Mouse (Mus musculus) MEL (cell line): ENCODE measurements around the gene Gpd1.

ENCODE experiments used
- CHD2 ChIP-seq: IDR thresholded peaks from 2 replicates; pipeline ENCODE4 v1.6.1; 2011; ENCODE audit warnings: low read length, improper control_type of control experiment
- CTCF ChIP-seq, 3 experiments: IDR thresholded peaks in 2 of 3; conservative IDR thresholded peaks in 1 of 3; 2 replicates each; pipeline ENCODE4 v1.5.1; 2011 to 2012; ENCODE audit warnings: low read length in 3 of 3, low read depth in 2 of 3, mild to moderate bottlenecking in 2 of 3, improper control_type of control experiment in 1 of 3, inconsistent platforms in 1 of 3, mixed read lengths in 1 of 3, moderate library complexity in 1 of 3; ENCODE audit not compliant: control insufficient read depth in 1 of 3, insufficient read depth in 1 of 3, poor library complexity in 1 of 3, severe bottlenecking in 1 of 3
- EP300 ChIP-seq, 2 experiments: IDR thresholded peaks; 2 replicates each; pipeline ENCODE4 v1.6.1; 2011; ENCODE audit warnings: improper control_type of control experiment in 2 of 2, low read length in 2 of 2, low read depth in 1 of 2, mild to moderate bottlenecking in 1 of 2
- POLR2A ChIP-seq, 2 experiments: IDR thresholded peaks; 2 replicates each; pipeline ENCODE4 v1.6.1; 2011 to 2012; ENCODE audit warnings: low read length in 2 of 2, mild to moderate bottlenecking in 2 of 2, control low read depth in 1 of 2, improper control_type of control experiment in 1 of 2, low read depth in 1 of 2, moderate library complexity in 1 of 2; ENCODE audit not compliant: control insufficient read depth in 1 of 2, insufficient read depth in 1 of 2, poor library complexity in 1 of 2
- POLR2AphosphoS2 ChIP-seq: IDR thresholded peaks from 2 replicates; pipeline ENCODE4 v1.6.1; 2011; ENCODE audit warnings: low read length, improper control_type of control experiment
- UBTF ChIP-seq: IDR thresholded peaks from 2 replicates; pipeline ENCODE4 v1.6.1; 2012; ENCODE audit warnings: low read depth, mild to moderate bottlenecking, inconsistent platforms, low read length, improper control_type of control experiment, moderate library complexity, borderline replicate concordance; ENCODE audit not compliant: insufficient read depth
- ZC3H11A ChIP-seq: IDR thresholded peaks from 2 replicates; pipeline ENCODE4 v1.6.1; 2012; ENCODE audit warnings: low read depth, mild to moderate bottlenecking, inconsistent platforms, low read length, improper control_type of control experiment
- ZMIZ1 ChIP-seq: IDR thresholded peaks from 2 replicates; pipeline ENCODE4 v1.6.1; 2012; ENCODE audit warnings: low read depth, mild to moderate bottlenecking, inconsistent platforms, low read length, improper control_type of control experiment, moderate library complexity

DNA sequence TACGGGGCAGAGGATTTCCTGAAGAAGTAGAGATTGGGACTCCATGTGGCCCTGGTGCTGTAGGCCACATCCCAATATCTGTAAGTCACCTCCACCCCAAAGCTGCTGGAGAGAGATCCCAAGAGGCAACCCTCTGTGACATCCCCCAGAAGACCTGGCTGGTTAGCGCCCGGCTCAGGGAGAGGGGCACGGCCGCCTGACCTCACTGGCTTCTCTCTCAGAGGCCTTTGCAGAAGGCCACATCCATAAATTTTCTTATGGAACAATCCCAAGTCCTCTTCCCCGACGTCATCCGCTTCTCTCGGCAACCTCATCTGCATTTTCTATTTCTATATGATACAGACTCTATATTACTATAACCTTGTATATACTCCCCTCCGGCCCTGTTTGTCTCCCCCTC lies 17.6 kb upstream of the Gpd1 start:
- TF ChIP-seq CHD2 (no peak), POLR2AphosphoS2 (no peak), EP300 (IDR thresholded peaks at IDR 0.05; ENCODE audit: low read depth in 1 of 2, low read length in 2 of 2) (no peak), CTCF (IDR thresholded peaks at IDR 0.05 in 2 of 3, conservative IDR thresholded peaks at IDR 0.05 in 1 of 3; ENCODE audit: control insufficient read depth in 1 of 3, insufficient read depth in 1 of 3, low read depth in 2 of 3, low read length in 3 of 3, poor library complexity in 1 of 3, severe bottlenecking in 1 of 3) (no peak), ZC3H11A (no peak), POLR2A (IDR thresholded peaks at IDR 0.05; ENCODE audit: control insufficient read depth in 1 of 2, insufficient read depth in 1 of 2, low read depth in 1 of 2, low read length in 2 of 2, poor library complexity in 1 of 2) (no peak), ZMIZ1 (no peak), UBTF (no peak)
